Mouse (Mus musculus) kidney, adult 9 months (tissue): ENCODE results near the gene Ubfd1.

Experiments
- DNase-seq: peaks from one replicate; pipeline ENCODE4 v3.0.0; 2022

Gene Ubfd1

DNA sequence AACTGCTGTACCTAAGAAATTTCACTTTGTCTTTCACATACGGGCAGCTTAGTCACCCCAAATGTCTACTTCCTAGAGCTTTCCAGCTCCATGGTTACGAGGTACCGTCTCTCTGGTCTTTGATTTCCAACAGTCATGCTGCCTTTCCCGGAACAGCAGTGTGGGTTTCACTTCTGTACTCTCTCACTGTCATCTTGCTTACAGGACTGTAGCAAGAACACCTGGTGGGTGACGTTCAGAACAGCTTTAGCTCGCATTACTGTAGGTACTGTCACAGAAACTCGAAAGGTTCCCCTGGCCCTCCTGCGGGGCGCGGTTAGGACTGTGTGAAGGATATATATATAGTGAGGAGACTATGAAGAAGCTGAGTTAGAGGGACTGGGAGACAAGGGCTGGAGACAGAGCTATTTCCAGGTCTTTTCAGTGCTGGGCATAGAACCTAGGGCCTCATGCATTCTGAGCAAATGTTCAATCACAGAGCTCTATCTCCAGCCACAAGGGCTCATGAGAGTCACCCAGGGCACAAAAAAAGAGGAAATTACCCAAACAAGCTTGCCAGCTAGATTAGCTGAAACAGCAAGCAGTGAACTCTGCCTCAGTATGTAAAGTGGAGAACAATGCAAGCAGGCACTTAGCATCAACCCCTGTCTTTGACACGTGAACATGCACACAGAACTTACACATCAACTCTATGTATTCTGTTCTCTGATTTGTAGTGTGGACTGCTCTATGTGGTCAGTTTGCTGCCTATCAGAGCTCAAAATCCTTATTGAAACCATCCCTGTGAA, 20.4 kb downstream of the Ubfd1 start:
- DNase-seq: no peak

DNA sequence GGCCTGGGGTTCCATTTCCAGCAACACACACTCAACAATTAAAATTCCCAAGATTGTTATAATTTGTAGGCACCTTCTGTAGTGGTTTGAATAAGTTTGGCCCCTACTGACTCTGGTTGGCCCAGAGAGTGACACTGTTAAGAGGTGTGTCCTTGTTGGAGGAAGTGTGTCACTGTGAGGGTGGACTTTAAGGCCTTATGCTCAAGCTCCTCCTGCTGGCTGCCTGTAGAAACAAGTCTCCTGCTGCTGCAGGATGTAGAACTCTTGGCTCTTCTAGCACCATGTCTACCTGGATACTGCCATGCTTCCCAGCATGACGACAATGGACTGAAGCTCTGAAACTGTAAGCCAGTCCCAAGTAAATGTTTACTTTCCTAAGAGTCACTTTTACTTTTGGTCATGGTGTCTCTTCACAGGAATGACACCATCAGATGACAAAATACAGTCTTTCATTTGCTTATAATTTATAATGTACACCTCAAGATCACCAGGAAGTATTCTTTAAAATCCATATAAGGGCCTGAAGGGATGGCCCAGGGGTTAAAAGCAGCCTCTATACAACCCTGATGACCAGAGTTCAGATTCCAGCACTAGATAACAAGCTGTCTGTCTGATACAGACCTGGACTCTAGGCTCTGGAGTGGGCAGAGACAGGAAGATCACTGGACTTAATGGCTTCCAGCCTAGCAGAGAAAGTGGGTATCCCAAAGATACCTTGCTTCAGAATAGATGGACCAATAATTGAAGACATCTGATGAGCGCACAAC, 27.8 kb downstream of the Ubfd1 start:
- peak; percentile 19 for DNase-seq

DNA sequence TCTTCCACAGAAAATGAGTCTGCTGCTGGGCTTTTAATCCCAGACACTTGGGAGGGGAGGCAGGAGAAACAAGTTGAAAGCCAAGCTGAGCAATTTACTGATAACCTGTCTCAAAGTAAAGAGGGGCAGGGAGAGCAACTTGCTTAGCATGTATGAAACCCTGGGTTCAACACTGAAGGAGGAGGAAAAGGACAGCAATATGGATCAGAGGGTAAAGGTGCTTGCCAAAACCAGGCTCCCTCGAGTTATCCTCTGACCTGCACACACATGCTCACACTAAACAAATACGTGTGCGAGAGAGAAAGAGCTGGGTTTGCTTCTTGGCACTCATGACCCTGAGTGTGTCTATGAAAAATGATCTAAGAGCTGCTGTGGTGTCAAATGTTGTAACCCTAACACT, 31.0 kb downstream of the Ubfd1 start:
- no peak for DNase-seq

DNA sequence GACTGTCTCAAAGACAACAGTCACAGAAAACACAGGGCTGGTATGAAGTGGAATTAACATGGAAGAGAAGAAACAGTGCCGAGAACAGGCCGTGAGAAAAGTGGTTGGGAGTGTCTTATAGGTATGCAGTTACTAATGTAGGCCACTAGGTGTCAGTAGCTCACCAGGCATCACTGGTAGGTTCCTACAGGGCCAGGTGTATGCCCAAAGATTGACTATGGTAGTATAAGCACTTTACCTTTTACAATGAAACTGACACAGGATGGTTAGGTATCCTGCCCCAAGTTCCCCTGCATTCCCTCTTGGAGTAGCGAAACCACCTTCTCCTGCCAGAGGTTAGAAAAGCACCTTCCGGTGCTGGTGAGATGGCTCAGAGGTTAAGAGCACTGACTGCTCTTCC, 32.2 kb downstream of the Ubfd1 start:
- peak; percentile 71 for DNase-seq

DNA sequence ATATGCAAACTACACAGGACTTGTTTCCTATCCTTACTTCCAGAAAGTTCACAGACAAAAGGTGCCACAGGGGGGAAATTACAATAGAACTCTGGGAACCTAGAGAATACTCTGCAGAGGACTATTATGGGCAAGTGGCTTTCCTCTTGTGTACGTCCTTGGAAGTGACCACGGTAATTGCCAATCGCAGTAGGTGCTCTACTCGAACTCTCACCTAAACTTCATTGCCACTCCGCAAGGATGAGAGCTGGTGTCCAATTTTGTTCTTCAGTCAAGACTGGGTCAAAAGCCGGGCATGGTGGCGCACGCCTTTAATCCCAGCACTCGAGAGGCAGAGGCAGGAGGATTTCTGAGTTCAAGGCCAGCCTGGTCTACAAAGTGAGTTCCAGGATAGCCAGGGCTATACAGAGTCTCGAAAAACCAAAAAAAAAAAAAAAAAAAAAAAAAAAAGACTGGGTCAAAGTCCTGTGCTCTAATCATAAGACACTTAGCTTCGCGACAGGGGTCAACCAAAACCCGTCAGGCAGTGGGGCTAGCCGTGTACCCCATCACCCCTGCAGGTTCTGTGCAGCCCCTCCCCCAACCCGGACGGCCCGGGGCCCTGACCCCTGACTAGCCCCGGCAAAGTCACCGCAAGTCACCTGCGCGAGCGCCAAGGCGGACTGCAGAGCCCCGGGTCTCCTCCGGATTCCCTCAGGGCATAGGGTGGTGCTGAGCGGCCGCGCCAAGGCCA, 34.2 kb downstream of the Ubfd1 start:
- DNase-seq: peak; percentile 37

DNA sequence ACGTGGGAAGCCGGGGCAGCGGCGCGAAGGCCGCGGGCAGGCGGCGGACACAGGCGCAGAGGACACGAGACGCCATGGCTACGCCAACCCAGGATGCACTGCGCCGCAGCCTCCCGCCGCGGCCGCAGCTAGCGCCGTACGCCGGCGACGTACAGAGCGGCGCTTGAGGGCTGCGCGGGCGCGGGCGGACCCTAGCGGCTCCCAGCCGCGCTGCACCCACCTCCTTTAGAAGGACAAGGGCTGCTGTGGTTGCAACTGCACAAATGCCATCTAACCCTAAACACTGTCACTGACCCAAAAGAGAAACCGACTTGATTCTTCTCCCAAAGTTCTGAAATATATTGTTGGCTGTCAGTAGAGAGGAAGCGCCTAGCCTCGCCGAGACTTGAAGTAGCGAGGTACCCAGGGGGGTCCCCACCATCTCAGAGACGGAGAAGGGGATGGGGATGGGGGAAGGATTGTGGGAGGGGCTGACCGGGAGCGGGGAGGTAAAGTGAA, 34.8 kb downstream of the Ubfd1 start, which contains the start of gene Ndufab1:
Ndufab1 (minus strand) TSS at position 140 of the 498 bp plus-strand sequence.
- peak; percentile 88 for DNase-seq

DNA sequence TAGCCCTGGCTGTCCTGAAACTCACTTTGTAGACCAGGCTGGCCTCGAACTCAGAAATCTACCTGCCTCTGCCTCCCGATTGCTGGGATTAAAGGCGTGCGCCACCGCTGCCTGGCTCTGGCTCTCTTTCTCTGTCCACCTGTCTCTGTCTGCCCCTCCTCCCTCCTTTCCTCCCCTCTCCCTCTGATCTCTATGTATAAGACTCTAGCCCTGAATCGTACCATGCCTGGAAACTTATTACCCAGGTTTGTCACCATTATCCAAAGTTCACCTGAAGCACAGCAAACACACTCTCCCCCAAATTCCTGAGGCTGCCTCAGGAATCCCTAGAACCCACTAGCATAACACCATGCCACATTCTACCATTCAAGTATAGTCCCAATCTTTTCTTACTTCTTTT, 41.2 kb downstream of the Ubfd1 start:
- peak; percentile 56 for DNase-seq

DNA sequence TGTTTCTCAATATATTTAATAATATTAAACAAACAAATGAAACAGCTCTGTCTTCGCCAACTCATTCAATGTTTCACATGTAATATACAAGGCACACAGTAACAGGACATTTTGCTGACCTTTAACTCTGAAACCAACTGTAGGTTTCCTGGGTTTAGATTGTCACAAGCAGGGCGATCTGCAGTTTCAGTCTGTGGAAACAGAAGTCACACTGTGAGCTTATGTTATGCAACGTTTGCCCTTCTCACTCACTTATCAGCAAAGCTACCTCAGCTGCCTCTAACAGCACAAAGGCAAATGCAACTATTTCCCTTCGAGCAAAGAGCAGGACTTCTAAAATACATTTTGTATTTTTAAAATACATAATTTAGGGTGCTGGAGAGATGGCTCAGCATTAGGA, 56.5 kb downstream of the Ubfd1 start:
- DNase-seq: no peak

DNA sequence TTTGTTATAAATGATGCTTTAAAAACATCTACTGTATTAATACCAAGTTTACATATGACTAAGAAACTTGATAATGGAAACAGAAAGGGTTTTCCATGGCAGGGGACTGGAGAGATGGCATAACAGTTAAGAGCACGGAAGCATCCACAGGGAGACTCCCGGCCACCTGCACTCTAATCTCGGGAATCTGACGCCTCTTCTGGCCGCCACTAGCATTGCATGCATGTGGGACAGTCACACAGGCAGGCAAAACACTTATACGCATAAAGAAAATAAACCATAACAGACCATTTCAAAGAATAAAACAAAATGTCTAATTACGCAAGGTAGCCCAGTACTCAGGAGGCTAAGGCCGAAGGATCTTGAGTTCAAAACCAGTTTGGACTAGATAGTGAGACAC, 58.7 kb downstream of the Ubfd1 start:
- DNase-seq: no peak

DNA sequence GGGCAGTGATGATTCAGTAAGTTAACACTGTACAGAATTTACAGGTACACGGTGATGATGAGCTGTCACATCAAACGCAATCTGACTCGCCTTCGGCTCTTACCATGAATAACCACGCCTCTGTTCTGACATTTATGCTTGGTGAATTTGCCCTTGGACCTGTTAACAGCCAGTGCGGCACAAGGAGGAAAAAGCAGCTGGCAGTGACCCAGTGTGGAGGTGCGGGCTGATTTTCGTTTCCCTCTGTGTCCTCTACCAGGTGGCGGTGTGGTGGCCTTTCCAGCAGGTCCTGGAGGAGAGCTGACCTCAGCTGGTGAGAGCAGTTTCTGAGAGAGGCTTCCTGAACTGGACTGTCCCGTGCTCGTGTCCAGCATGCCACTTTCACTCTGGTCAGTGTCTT, 60.0 kb downstream of the Ubfd1 start:
- peak; percentile 75 for DNase-seq
